Mouse (Mus musculus) limb, embryonic 12.5 days (tissue): ENCODE data around the gene Efcab11. TPM values are rescaled to one million over a fixed set of nuclear protein-coding genes. Genes with fewer than 3 reads are reported as not detected.

Source experiments
- ATAC-seq: fragments of 200-750 bp; cut with Nextera tagmentation; 2 replicates; pipeline ENCODE4 v1.8.0; 2017; ENCODE audit warnings: low read depth, moderate TSS enrichment; ENCODE audit not compliant: insufficient number of reproducible peaks, insufficient read depth, low FRiP score, low TSS enrichment
- H3K27ac ChIP-seq: fragments of 300-500 bp; sonication (generic); 2 replicates; pipeline ENCODE4 v1.5.1; 2016; ENCODE audit warnings: mild to moderate bottlenecking, moderate library complexity
- H3K27me3 ChIP-seq: fragments of 300-500 bp; sonication (generic); 2 replicates; pipeline ENCODE4 v1.6.1; 2016; ENCODE audit warnings: mild to moderate bottlenecking, moderate library complexity
- H3K36me3 ChIP-seq: fragments of 300-500 bp; sonication (generic); 2 replicates; pipeline ENCODE4 v1.6.1; 2016; ENCODE audit warnings: mild to moderate bottlenecking, moderate library complexity
- H3K4me1 ChIP-seq: fragments of 300-500 bp; sonication (generic); replicated peaks from 2 replicates; pipeline ENCODE4 v1.6.1; 2016
- H3K4me2 ChIP-seq: fragments of 300-500 bp; sonication (generic); 2 replicates; pipeline ENCODE4 v1.6.1; 2016; ENCODE audit warnings: mild to moderate bottlenecking, moderate library complexity
- H3K4me3 ChIP-seq: fragments of 300-500 bp; sonication (generic); replicated peaks from 2 replicates; pipeline ENCODE4 v1.5.1; 2016; ENCODE audit warnings: mild to moderate bottlenecking
- H3K9ac ChIP-seq: fragments of 300-500 bp; sonication (generic); replicated peaks from 2 replicates; pipeline ENCODE4 v1.6.1; 2016; ENCODE audit warnings: mild to moderate bottlenecking, moderate library complexity
- H3K9me3 ChIP-seq: fragments of 300-500 bp; sonication (generic); 2 replicates; pipeline ENCODE4 v1.6.1; 2016; ENCODE audit warnings: mild to moderate bottlenecking, moderate library complexity
- WGBS: fragments of 180-500 bp; shearing (Covaris S2); methylation state at CpG from one replicate; pipeline ENCODE4 v1.1.7; 2016; 5-methylcytosine and 5-hydroxymethylcytosine counted together
- polyA plus RNA-seq: library from polyadenylated mRNA; unstranded; fragments of >200 nt; fragmentation: Nextera tagmentation; extraction: Ambion mirVana; gene quantifications from 2 replicates; pipeline ENCODE4 v1.2.1, GENCODE M21; 2016

Efcab11 gene
- polyA plus RNA-seq, 1 experiment from 2014 or later, result 22.9 TPM

DNA sequence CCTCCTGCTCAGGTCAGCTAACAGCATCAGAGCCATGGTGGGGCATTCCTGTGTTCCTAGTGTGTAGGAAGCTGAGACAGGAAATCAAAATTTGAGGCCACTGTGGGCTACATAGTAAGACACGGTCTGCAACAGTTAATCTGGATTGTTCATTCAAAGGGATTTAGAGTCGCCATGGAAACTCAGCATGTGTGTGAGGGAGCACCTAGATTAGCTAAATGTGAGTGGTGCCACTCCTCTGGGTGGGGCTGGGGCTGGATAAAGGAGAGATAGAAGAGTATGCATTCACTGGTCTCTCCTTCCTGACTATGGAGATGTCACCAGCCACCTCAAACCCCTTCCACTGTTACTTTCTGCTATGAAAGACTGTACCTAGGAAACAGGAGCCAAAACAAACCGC lies 10.8 kb downstream of the Efcab11 start:
- H3K27me3 ChIP-seq, result no peaks in the 10 kb centered on the region
- H3K36me3 ChIP-seq, result no peaks in the 10 kb centered on the region
- H3K9ac ChIP-seq, result no peak overlapping the region
- H3K9me3 ChIP-seq, result no peaks in the 10 kb centered on the region
- ATAC-seq, result no peak
- no peak overlapping the region for H3K27ac ChIP-seq
- 64% methylated on average over 3 of the region's 3 CpGs for whole genome bisulfite sequencing
- no peak overlapping the region for H3K4me3 ChIP-seq
- H3K4me1 ChIP-seq, result no peaks in the 10 kb centered on the region
- H3K4me2 ChIP-seq, result no peak overlapping the region

DNA sequence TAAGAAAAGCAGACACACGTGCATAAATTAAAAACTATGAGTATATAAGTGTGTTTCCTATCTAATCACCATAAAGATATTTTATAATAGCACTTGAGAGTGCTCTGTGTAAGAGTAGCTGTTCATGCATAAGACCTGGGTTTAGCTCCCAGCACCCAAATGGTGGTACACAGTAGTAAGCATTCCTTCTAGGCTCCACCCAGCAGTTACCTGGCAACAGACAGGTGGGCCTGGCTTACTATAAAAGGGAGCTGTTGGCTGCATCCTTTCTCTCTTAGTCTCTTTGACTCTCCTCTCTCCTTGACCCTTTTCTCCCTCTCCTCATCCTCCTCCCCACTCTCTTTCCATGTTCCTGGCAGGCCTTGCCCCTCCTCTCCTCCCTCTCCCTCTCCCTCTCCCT lies 15.4 kb downstream of the Efcab11 start:
- Histone ChIP-seq H3K9ac (no peak overlapping the region), H3K4me1 (no peaks in the 10 kb centered on the region), H3K9me3 (no peaks in the 10 kb centered on the region), H3K36me3 (no peaks in the 10 kb centered on the region), H3K27ac (no peak overlapping the region), H3K4me2 (no peak overlapping the region), H3K27me3 (no peaks in the 10 kb centered on the region), H3K4me3 (no peak overlapping the region)
- 92% methylated on average over 1 of the region's 1 CpGs for WGBS
- no peak for ATAC-seq

DNA sequence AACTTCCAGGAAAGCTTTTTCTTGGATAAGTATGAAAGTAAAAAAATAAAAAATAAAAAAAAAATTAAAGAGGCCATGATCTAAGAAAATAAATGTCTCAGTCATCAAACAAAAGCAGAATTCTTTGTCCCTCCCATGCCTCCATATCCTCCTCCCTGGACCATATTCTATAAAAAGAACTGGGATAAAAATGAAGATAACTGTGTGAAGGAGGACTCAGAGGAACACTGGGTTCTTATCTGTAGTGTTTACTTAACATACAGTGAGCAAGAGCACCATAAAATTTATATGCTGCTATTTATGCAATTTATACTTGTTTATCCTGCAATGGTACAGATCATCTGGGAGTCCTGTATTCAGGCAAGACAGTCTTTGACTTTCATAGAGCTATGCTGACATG lies 19.6 kb downstream of the Efcab11 start:
- no peaks in the 10 kb centered on the region for H3K9me3 ChIP-seq
- no peak overlapping the region for H3K4me2 ChIP-seq
- no peak for ATAC-seq
- no peaks in the 10 kb centered on the region for H3K36me3 ChIP-seq
- no peaks in the 10 kb centered on the region for H3K4me1 ChIP-seq
- H3K27me3 ChIP-seq, result no peaks in the 10 kb centered on the region
- no peak overlapping the region for H3K9ac ChIP-seq
- no peak overlapping the region for H3K27ac ChIP-seq
- H3K4me3 ChIP-seq, result no peak overlapping the region

DNA sequence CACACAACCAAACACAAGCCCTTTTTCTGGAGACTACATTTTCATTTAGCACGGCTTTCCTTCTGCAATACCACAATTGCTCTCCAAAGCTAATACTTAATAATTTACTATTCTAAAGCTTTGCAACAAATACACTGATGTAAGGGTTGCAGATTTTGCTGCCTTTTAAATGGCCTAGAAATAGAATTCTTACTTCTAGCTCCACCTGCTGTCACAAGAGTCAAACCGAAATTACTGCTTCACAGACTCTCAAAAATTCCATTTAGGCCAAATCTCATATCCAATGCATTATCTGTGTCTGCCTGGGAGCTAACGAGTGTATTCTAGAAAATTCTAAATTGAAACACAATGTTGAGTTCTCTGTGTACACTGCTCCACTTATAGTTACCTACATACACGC lies 23.3 kb downstream of the Efcab11 start:
- ATAC-seq, result no peak
- Histone ChIP-seq H3K4me1 (no peaks in the 10 kb centered on the region; the same call in none of the 2 replicates), H3K4me3 (no peak overlapping the region), H3K4me2 (no peak overlapping the region), H3K9ac (no peak overlapping the region), H3K36me3 (no peaks in the 10 kb centered on the region), H3K27ac (no peak overlapping the region), H3K27me3 (no peaks in the 10 kb centered on the region), H3K9me3 (no peaks in the 10 kb centered on the region)
- 74% methylated on average over 4 of the region's 4 CpGs for WGBS

DNA sequence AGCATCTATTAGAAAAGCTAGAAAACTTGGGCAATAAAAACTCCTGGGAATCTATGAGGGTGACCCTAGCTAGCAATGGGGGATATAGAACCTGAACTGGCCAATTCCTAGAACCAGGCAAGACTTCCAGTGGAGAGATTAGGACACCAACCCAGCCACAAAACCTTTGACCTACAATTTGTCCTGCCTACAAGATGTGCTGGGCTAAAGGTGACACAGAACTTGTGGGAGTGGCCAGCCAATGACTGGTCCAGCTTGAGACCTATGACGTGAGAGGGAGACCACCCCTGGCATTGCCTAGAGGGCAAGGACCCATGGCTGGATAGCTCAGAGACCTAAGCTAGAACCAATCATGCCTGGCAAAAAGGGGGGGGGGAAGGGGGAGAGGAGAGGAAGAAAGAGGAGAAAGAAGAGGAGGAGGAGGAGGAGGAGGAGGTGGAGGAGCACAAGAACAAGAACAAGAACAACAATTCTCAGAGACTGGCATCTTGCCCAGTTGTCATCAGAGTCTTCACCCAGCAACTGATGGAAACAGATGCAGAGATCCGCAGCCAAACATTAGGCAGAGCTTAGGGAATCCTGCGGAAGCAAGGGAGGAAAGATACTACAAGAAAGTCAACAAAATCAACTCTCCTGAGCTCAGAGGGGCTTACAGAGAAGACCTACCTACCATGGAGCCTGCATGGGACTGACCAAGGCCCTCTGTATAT lies 24.7 kb downstream of the Efcab11 start:
- H3K4me2 ChIP-seq, result no peak overlapping the region
- 87% methylated on average over 3 of the region's 3 CpGs for WGBS
- no peaks in the 10 kb centered on the region for H3K27me3 ChIP-seq
- no peak for ATAC-seq
- H3K27ac ChIP-seq, result no peak overlapping the region
- H3K4me1 ChIP-seq, result no peaks in the 10 kb centered on the region; the same call in none of the 2 replicates
- H3K9ac ChIP-seq, result no peak overlapping the region
- H3K36me3 ChIP-seq, result no peaks in the 10 kb centered on the region
- H3K4me3 ChIP-seq, result no peak overlapping the region
- H3K9me3 ChIP-seq, result no peaks in the 10 kb centered on the region

DNA sequence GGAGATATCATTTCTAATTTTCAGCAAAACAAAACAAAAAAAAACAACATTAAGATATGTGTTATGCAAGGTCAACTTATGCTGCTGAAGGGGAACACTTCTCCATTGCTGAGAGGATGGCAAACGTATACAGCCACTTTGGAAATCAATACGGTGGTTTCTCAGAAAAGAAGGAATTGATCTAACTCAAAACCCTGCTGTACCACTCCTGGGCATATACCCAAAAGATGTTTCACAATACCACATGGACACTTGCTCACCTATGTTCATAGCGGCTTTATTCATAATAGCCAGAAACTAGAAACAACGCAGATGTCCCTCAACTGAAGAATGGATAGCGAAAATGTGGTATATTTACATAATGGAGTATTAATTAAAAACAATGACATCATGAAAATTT lies 25.6 kb downstream of the Efcab11 start:
- H3K27me3 ChIP-seq, result no peaks in the 10 kb centered on the region
- 93% methylated on average over 5 of the region's 5 CpGs for WGBS
- H3K4me2 ChIP-seq, result no peak overlapping the region
- no peak overlapping the region for H3K9ac ChIP-seq
- no peak overlapping the region for H3K4me3 ChIP-seq
- no peaks in the 10 kb centered on the region; the same call in none of the 2 replicates for H3K4me1 ChIP-seq
- no peak for ATAC-seq
- peaks cover 5% of the 10 kb centered on the region; the same call in 1 of the 2 replicates for H3K36me3 ChIP-seq
- H3K9me3 ChIP-seq, result no peaks in the 10 kb centered on the region
- no peak overlapping the region for H3K27ac ChIP-seq

DNA sequence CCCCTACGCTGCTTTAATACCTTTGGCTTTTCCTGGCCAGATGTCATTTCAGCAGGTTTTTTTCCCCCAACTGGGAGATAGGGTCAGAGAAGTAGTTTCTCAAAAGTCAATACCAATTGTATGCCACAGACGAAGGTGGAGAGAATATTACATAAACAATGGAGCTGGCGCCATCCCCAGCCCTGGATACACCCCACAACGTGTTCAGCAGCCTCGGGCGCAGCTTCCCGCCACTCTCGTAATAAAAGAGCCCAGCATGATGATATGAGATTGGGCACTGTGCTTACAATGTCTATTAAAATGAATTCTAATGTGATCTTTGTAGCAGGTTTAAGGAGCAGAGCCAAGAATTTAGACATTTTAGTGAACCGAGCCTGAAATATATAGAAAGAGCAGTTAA lies 28.2 kb downstream of the Efcab11 start:
- H3K4me2 ChIP-seq, result no peak overlapping the region
- 79% methylated on average over 9 of the region's 9 CpGs for WGBS
- no peak overlapping the region for H3K27ac ChIP-seq
- H3K9me3 ChIP-seq, result no peaks in the 10 kb centered on the region
- H3K4me3 ChIP-seq, result no peak overlapping the region
- H3K27me3 ChIP-seq, result no peaks in the 10 kb centered on the region
- no peak overlapping the region for H3K9ac ChIP-seq
- no peak for ATAC-seq
- H3K36me3 ChIP-seq, result peaks cover 6% of the 10 kb centered on the region; the same call in 1 of the 2 replicates
- no peaks in the 10 kb centered on the region; the same call in none of the 2 replicates for H3K4me1 ChIP-seq

DNA sequence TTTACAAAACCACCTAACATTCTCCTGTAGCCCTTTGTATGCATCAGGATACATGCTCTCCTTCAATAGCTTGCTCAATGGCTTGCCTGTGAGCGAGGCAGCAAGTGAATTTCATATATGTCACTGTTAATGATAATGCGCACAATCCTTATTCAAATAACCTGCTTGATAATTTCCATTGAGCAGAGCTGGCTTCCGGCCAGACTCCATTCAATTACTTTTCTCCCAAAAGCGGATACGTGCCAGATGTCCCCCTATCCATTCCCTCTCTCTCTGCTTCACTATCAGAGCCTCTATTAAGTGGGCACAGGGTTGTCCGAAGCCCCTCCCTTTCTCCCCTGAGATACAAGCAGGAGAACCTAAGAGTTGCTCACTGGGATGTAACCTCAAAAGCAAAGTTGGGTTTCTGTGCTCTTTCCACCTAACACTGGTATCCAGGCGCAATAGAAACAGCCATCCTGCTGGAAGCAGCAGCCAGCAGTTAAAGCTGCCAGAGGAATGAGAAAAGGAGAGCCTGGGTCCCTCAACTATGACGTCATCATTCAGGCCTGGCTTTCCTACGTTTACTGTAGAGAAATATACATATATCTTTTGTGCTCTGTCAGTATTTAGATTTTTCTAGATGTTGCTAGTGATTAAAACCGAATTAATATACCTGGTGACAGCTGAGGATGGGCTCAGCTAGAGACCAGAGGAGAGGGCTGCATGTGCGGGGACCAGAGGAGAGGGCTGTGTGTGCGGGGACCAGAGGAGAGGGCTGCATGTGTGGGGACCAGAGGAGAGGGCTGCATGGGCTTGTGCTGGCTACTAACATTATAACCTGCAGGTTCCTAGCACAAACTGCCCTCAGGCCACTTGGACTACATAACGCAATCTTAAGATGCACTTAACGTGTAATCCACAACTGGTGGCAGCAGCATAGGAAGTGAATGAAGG lies 30.6 kb downstream of the Efcab11 start:
- WGBS, result 82% methylated on average over 14 of the region's 14 CpGs
- no peak overlapping the region for H3K4me2 ChIP-seq
- no peak overlapping the region; the same call in 1 of the 2 replicates for H3K9ac ChIP-seq

DNA sequence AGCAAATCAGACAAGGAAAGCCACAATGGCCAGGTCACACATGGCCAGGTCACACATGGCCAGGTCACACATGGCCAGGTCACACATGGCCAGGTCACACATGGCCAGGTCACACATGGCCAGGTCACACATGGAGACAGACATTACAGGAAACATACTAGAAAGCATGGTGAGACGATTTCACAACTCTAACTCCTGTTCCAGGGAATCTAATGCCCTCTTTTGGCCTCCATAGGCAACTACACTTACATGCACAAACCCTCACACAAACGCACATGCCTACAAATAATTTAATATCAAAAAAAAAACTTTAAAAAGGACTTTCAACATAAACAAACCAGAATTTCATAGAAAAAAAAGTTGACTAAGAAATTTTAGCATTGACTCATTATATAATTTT lies 34.2 kb downstream of the Efcab11 start:
- Histone ChIP-seq H3K36me3 (peaks cover 6% of the 10 kb centered on the region; the same call in 1 of the 2 replicates), H3K9ac (no peak overlapping the region), H3K4me1 (no peaks in the 10 kb centered on the region), H3K4me2 (no peak overlapping the region), H3K27ac (no peak overlapping the region), H3K27me3 (no peaks in the 10 kb centered on the region), H3K4me3 (no peak overlapping the region), H3K9me3 (no peaks in the 10 kb centered on the region)
- WGBS, result 86% methylated on average over 2 of the region's 2 CpGs
- ATAC-seq, result no peak

More for the DNA sequence above, 30.6 kb downstream of the Efcab11 start:
- no peaks in the 10 kb centered on the region for H3K9me3 ChIP-seq
- H3K4me3 ChIP-seq, result no peak overlapping the region
- H3K27ac ChIP-seq, result no peak overlapping the region
- no peaks in the 10 kb centered on the region; the same call in none of the 2 replicates for H3K4me1 ChIP-seq
- peaks cover 6% of the 10 kb centered on the region; the same call in 1 of the 2 replicates for H3K36me3 ChIP-seq
- no peaks in the 10 kb centered on the region for H3K27me3 ChIP-seq
- ATAC-seq, result no peak

DNA sequence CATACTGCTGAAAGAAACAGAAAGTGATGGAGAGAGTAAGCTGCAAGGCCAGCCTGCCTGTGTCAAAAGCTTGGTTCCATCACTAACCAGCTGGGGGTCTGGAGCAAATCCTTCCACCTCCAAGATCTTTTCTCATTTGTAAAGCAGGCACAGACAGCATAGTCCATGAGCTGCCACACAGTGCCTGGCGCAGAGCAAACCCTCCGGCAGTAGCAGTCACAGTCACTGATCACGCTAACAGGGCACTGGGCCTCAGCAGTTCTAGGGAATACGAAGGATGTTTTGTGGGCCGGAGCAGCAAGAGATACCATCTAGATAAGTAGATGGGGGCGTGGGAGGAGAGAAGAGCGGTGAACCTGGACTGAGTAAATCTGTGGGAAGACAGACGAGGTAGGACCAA lies 39.3 kb downstream of the Efcab11 start:
- Histone ChIP-seq H3K4me3 (no peak overlapping the region), H3K27me3 (no peaks in the 10 kb centered on the region), H3K4me1 (no peaks in the 10 kb centered on the region), H3K4me2 (no peak overlapping the region), H3K36me3 (no peaks in the 10 kb centered on the region), H3K27ac (no peak overlapping the region), H3K9ac (no peak overlapping the region), H3K9me3 (no peaks in the 10 kb centered on the region)
- WGBS, result 92% methylated on average over 8 of the region's 8 CpGs
- no peak for ATAC-seq

DNA sequence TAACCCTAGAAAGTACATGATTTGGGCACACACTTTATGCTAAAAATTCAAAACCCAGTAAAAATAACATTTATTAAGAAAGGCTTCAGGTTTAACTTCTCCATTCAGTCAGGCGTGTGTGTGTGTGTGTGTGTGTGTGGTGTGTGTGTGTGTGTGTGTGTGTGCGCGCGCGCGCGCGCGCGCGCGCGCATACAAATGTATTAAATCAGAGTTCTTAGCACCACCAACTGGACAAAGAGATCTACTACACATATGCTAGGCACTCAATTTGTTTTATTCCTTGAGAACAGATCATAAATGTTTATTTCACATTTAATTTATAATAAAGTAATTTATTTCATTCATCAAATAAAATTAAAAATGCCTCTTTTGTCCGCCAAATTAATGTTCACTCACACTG lies 45.5 kb downstream of the Efcab11 start:
- 90% methylated on average over 14 of the region's 14 CpGs for WGBS
- H3K27me3 ChIP-seq, result no peaks in the 10 kb centered on the region
- no peak overlapping the region for H3K4me2 ChIP-seq
- H3K27ac ChIP-seq, result no peak overlapping the region
- H3K4me3 ChIP-seq, result no peak overlapping the region
- H3K9me3 ChIP-seq, result no peaks in the 10 kb centered on the region
- ATAC-seq, result no peak
- no peak overlapping the region for H3K9ac ChIP-seq
- H3K36me3 ChIP-seq, result no peaks in the 10 kb centered on the region
- H3K4me1 ChIP-seq, result peaks cover 8% of the 10 kb centered on the region
